Mouse (Mus musculus): Measurements from ENCODE around the gene Cbln1.

Cbln1 gene

DNA sequence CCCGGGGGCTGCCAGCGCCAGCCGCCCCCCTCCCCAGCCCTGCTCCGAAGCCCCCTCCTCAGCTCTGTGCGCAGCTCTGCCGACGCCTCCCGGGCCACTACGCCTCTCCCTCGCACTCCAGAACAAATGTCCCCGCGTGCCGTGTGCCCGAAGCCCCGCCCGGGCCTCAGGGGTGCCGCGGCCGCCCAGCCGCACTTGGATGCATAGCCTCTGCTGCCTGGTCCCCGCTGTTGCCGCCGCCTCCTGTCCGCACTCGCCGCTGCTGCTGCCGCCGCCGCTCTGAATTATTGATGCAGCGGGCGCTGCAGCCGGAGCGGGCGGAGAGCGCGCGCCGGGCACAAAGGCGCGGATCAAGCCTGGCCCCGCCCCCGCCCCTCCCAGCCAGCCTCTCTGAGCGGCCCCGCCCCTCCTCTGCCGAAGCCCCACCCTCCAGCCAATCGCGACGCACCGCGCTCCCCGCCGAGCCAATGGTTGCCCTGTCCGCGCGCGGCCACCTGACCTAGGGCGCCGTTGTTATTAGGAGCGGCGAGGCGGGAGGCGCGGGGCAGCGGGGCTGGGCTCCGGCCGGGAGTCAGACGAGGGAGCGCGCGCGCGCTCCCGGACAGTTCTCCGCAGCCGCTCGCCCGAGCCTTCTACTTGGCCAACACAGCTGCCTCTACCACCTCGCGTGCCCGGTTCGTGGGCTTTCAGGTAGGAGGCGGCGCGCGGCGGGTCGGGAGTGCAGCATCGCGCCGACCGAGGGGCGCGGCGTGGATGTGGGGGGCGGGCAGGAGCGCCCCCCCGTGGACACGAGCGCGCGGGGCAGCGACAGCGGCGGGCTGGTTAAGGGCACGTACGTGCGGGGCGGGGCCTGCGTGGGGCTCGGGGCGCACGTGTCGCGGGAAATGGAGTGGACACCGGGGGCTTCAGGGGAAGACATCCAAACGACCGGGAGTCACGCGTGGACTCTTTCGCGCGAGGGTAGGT lies at the start of gene Cbln1:
Gene Cbln1 (minus strand): TSS at position 339 of the 966 bp plus-strand sequence.
- in situ Hi-C loops (cut with MseI, MboI), result no loop called here

GRCm38 (mm10) chr8:87517132-87517531 lies 44.7 kb upstream of the Cbln1 start:
- in situ Hi-C loops (cut with MseI, MboI), result no loop called here

- in situ Hi-C loops (cut with MseI, MboI), result no loop called here
Observed at GRCm38 (mm10) chr8:87513796-87514195, 41.4 kb upstream of the Cbln1 start.

DNA sequence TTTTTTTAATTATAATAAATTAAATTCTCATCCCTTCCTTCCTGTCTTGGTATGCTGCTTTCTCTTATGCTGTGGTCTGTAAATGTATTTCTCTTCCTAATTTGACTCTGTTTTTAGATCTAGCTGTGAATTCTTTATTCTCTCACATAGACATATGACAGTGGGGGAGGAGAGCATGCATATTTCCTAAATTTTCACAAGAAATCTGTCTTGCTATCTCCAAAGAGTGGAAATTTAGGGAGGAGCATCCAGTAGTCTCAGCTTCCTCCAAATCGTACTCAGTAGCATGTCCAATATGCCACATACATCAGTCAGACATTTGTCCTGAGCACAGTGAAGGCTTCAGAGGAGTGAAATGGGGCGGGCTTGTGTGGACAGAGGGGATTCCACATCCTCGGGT lies 40.9 kb upstream of the Cbln1 start:
- in situ Hi-C loops (cut with MseI, MboI), result no loop called here

DNA sequence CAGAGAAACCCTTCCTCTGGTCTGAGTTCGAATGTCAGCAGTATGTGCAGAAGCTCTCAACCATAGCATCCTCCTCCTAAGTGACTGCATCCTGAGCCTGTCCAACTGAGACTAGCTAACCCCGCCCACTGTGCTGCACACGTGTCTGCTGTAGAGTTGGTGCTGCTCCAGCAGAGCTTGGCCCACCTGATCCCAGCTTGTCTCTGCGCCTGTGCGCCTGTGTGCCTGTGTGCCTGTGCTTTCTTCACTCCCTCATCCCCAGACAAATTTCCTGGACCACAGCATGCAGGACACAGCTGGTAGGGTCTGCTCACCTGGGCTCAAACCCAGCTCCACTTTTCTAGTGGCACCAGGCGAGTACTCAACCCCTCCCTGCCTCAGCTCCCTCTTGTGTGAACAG lies 40.2 kb upstream of the Cbln1 start:
- in situ Hi-C loops (cut with MseI, MboI), result no loop called here

DNA sequence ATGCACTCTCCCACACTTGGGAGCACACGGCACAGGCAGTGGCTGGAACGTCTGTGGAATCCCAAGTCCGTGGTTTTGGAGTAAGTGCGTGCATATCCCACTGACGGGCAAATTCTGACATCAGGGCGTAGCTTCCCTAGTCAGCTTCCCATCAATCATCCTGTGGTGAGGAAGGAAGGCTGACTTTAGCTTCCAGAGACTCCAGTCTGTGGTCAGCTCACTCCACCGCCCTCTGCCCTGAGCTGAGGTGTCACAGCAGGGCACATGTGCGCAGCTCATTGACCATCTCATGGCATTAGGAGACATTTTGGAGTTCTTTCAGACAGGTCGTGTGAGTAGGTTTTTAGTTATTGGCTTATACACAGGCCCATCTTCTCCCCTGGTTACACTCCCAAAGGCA lies 34.6 kb upstream of the Cbln1 start:
- in situ Hi-C loops (cut with MseI, MboI), result no loop called here

DNA sequence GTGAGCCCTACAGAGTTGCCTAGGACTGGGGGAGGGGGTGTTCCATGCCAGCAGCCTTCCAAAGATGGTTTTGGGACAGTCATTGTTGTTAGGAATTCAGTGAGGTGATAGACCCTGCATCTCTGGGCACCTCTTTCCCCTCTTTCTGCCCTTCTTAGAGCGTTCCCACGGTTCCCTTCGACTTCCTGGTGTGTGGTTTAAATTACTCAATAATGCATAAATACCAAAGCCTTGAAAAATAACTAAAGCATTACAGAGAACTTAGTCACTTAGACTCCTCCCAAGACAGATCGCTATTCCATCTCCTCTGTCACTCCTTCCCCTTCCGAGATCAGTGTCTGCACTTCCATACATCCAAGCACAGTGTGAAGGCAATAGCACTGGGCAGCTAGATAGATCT lies 32.0 kb upstream of the Cbln1 start:
- in situ Hi-C loops (cut with MseI, MboI), result no loop called here

DNA sequence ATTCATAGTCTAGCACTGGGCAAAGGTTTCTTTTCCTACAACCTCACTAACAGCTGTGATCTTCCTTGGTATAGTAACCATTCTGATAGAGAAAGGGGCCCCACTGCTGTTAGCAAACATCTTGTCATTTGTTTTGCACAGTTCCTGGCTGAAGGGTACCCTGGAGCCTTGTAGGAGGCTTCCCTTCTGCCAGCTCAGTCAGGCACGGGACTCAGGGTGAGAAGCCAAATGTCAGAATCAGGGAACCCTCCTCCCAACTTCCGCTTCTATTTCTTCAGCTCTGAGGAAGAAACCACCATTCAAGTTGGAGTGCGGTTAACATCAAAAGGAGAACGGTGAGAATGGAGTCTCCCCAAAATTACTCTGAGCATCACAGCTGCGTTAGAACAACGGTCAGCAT lies 30.3 kb upstream of the Cbln1 start:
- in situ Hi-C loops (cut with MseI, MboI), result no loop called here

GRCm38 (mm10) chr8:87497641-87498040 lies 25.2 kb upstream of the Cbln1 start:
- in situ Hi-C loops (cut with MseI, MboI), result no loop called here

- in situ Hi-C loops (cut with MseI, MboI), result no loop called here
Observed at GRCm38 (mm10) chr8:87496511-87496910, 24.1 kb upstream of the Cbln1 start.

DNA sequence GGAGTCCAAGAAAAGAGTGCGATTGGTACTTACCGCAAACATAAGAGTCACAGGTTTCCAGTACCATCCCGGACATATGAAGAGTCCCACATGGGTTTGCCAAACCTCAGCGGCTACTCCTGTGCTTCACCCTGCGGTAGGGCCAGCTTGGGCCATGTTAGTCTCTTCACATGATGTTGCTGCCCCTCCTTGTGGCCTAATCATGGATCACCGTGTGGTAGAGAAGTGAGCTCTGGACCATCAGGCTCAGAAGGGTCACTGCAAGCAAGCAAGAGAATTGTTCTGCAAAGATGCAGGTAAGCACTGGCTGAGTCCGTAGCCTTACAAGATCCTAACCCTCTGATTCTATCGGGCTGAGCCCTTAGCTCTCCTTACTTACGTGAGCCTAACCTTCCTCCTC lies 22.5 kb upstream of the Cbln1 start:
- in situ Hi-C loops (cut with MseI, MboI), result no loop called here

- in situ Hi-C loops (cut with MseI, MboI), result no loop called here
Observed at GRCm38 (mm10) chr8:87489841-87490415, 17.5 kb upstream of the Cbln1 start.

- in situ Hi-C loops (cut with MseI, MboI), result no loop called here
Observed at GRCm38 (mm10) chr8:87481396-87481795, 9.0 kb upstream of the Cbln1 start.

GRCm38 (mm10) chr8:87478221-87478620 lies 5.8 kb upstream of the Cbln1 start:
- in situ Hi-C loops (cut with MseI, MboI), result no loop called here

DNA sequence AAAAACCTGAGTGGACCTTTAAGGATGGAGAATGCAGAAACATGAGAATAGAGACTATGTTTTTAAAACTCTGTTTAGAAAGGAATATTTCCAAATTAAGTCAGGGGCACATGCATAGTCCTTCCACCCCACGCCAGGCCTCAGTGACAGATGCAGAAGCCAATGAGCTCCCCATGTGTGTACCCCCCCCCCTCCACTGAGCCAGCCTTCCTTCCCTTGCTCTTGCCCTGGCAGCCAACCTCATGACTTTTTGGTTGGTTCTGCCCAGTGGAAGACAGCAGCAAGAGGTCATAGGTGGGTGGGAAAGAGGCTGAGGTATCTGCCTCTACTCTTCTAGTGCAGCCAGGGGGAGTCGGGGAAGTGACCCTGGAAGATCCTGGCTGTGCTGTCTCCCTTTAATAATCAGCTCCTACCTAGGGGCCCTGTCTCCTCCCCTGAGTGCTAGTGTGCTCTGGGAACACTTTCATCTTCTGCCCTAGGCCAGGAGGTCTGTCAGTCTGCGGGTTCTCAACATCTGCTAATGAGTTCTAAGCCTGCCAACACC lies 4.8 kb upstream of the Cbln1 start:
- in situ Hi-C loops (cut with MseI, MboI), result no loop called here

GRCm38 (mm10) chr8:87475551-87475950 lies 3.1 kb upstream of the Cbln1 start:
- in situ Hi-C loops (cut with MseI, MboI), result no loop called here

- in situ Hi-C loops (cut with MseI, MboI), result no loop called here
Observed at GRCm38 (mm10) chr8:87474379-87474778, 2.0 kb upstream of the Cbln1 start.

- in situ Hi-C loops (cut with MseI, MboI), result no loop called here
Observed at GRCm38 (mm10) chr8:87473940-87474339, 1.5 kb upstream of the Cbln1 start.

DNA sequence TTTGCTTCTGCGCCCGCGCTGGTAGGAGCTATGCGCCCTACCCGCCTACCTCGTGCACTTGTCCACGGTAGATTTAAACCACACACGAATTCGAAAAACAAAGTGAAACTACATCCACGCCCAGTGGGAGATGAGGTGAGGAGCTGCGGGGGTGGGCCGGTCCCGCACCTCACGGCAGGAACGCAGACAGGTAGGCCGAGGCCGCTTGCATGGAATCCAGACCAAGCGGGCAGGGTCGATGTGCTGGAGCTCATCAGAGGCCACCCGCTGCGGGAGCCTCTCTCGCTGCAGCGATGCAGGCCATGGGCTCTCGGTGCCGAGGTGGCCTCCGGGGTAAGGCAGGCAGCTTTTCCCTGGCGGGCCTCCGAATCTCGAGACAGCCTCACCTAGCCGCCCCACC lies 905 bp upstream of the Cbln1 start:
- in situ Hi-C loops (cut with MseI, MboI), result no loop called here

GRCm38 (mm10) chr8:87471603-87472270 lies 672 bp downstream of the Cbln1 start:
- in situ Hi-C loops (cut with MseI, MboI), result no loop called here

DNA sequence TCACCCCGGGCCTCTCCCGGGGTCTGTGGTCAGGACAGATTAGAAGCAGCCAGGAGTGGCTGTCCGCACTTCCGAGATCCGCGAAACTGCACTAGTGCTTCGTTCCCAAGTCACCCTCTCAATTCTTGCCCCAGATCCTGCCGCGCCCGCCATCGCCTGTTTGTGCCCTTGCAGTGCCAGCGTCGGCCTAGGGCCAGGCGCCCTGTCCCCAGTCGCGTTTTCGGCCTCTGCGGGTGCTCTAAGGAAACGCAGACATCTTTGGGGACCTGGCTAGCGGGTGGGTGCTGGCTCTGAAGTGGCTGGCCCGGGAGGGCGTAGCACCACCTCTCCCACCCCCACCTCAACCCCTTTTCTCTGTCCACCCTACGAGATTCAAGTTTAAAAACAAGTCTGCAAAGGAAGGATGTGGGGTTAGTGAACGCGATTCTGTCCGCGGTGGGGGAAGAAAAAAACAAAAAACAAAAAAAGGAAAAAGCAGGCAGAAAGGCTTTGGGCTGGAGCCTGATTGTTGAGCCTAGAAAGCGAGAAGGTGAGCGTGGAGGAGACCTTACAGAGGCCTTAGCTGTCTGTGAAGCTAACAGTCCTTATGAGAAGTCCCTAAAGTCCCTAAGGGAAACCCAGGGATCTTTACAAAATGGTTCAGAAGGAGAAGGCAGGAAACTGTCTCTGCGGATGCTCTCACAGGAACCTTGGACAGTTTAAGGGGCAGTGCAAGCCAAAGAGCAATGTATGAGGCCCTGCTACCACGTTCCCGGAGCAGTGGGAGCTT lies 1.4 kb downstream of the Cbln1 start:
- in situ Hi-C loops (cut with MseI, MboI), result no loop called here

Data from mouse trophoblast stem cell (cell line).